Mouse (Mus musculus): ENCODE measurements around the gene Lrmda. TPM values are rescaled to one million over a fixed set of nuclear protein-coding genes. Genes with fewer than 3 reads are reported as not detected.

Gene Lrmda
- polyA plus RNA-seq, 1 experiment from 2014 or later = 0.23 TPM

GRCm38 (mm10) chr14:22367615-22368014, 348.1 kb downstream of the Lrmda start:
- 93% methylated on average over 4 of the region's 4 CpGs for WGBS

GRCm38 (mm10) chr14:22371136-22371535, 351.6 kb downstream of the Lrmda start:
- WGBS = 85% methylated on average over 8 of the region's 8 CpGs
- no peak overlapping the region for H3K4me2 ChIP-seq (replicated peaks)

More at GRCm38 (mm10) chr14:22367615-22368014, 348.1 kb downstream of the Lrmda start:
- H3K27ac ChIP-seq = no peak overlapping the region
- ATAC-seq = no peak
- H3K9me3 ChIP-seq = no peaks in the 10 kb centered on the region
- H3K4me1 ChIP-seq (replicated peaks) = peaks cover 3% of the 10 kb centered on the region; the same call in 1 of the 2 replicates
- no peak overlapping the region for H3K4me3 ChIP-seq (replicated peaks)
- H3K36me3 ChIP-seq = no peaks in the 10 kb centered on the region
- no peaks in the 10 kb centered on the region for H3K27me3 ChIP-seq
- H3K4me2 ChIP-seq (replicated peaks) = no peak overlapping the region
- H3K9ac ChIP-seq (replicated peaks) = no peak overlapping the region

GRCm38 (mm10) chr14:22372666-22373360, 353.3 kb downstream of the Lrmda start:
- H3K27ac ChIP-seq = no peak overlapping the region
- H3K4me2 ChIP-seq (replicated peaks) = no peak overlapping the region
- H3K4me3 ChIP-seq (replicated peaks) = no peak overlapping the region
- no peaks in the 10 kb centered on the region for H3K27me3 ChIP-seq
- no peaks in the 10 kb centered on the region for H3K4me1 ChIP-seq (replicated peaks)
- 90% methylated on average over 9 of the region's 9 CpGs for WGBS
- no peak overlapping the region for H3K9ac ChIP-seq (replicated peaks)
- H3K9me3 ChIP-seq = no peaks in the 10 kb centered on the region
- no peaks in the 10 kb centered on the region for H3K36me3 ChIP-seq
- no peak for ATAC-seq

More at GRCm38 (mm10) chr14:22371136-22371535, 351.6 kb downstream of the Lrmda start:
- no peak for ATAC-seq
- H3K9ac ChIP-seq (replicated peaks) = no peak overlapping the region
- no peak overlapping the region for H3K4me3 ChIP-seq (replicated peaks)
- H3K36me3 ChIP-seq = no peaks in the 10 kb centered on the region
- H3K27me3 ChIP-seq = no peaks in the 10 kb centered on the region
- no peak overlapping the region for H3K27ac ChIP-seq
- no peaks in the 10 kb centered on the region for H3K9me3 ChIP-seq
- H3K4me1 ChIP-seq (replicated peaks) = no peaks in the 10 kb centered on the region

- Histone ChIP-seq H3K4me2 (replicated peaks) (no peak overlapping the region), H3K4me3 (replicated peaks) (no peak overlapping the region), H3K27ac (no peak overlapping the region), H3K9ac (replicated peaks) (no peak overlapping the region), H3K4me1 (replicated peaks) (no peaks in the 10 kb centered on the region), H3K27me3 (no peaks in the 10 kb centered on the region), H3K9me3 (no peaks in the 10 kb centered on the region), H3K36me3 (no peaks in the 10 kb centered on the region)
- 85% methylated on average over 3 of the region's 3 CpGs for WGBS
- no peak for ATAC-seq
Measured at GRCm38 (mm10) chr14:22373361-22373745, 353.8 kb downstream of the Lrmda start.

GRCm38 (mm10) chr14:22377148-22377547, 357.6 kb downstream of the Lrmda start:
- ATAC-seq = no peak
- H3K9ac ChIP-seq (replicated peaks) = no peak overlapping the region
- no peak overlapping the region for H3K27ac ChIP-seq
- no peaks in the 10 kb centered on the region for H3K36me3 ChIP-seq
- WGBS = 92% methylated on average over 1 of the region's 1 CpGs
- H3K4me2 ChIP-seq (replicated peaks) = no peak overlapping the region
- H3K27me3 ChIP-seq = no peaks in the 10 kb centered on the region
- H3K4me3 ChIP-seq (replicated peaks) = no peak overlapping the region
- no peaks in the 10 kb centered on the region for H3K9me3 ChIP-seq
- no peaks in the 10 kb centered on the region for H3K4me1 ChIP-seq (replicated peaks)

- 88% methylated on average over 4 of the region's 4 CpGs for WGBS
- H3K4me1 ChIP-seq (replicated peaks) = no peaks in the 10 kb centered on the region
- ATAC-seq = no peak
- no peak overlapping the region for H3K4me2 ChIP-seq (replicated peaks)
- H3K9ac ChIP-seq (replicated peaks) = no peak overlapping the region
- H3K27me3 ChIP-seq = no peaks in the 10 kb centered on the region
- no peaks in the 10 kb centered on the region for H3K9me3 ChIP-seq
- H3K36me3 ChIP-seq = no peaks in the 10 kb centered on the region
- no peak overlapping the region for H3K4me3 ChIP-seq (replicated peaks)
- no peak overlapping the region for H3K27ac ChIP-seq
Measured at GRCm38 (mm10) chr14:22382101-22382500, 362.6 kb downstream of the Lrmda start.

GRCm38 (mm10) chr14:22393616-22394015, 374.1 kb downstream of the Lrmda start:
- Histone ChIP-seq H3K4me2 (replicated peaks) (no peak overlapping the region), H3K4me3 (replicated peaks) (no peak overlapping the region), H3K36me3 (no peaks in the 10 kb centered on the region), H3K4me1 (replicated peaks) (no peaks in the 10 kb centered on the region), H3K9me3 (no peaks in the 10 kb centered on the region), H3K27me3 (no peaks in the 10 kb centered on the region), H3K27ac (no peak overlapping the region), H3K9ac (replicated peaks) (no peak overlapping the region)
- WGBS = 85% methylated on average over 10 of the region's 10 CpGs
- no peak for ATAC-seq

- no peak overlapping the region for H3K9ac ChIP-seq (replicated peaks)
- H3K4me2 ChIP-seq (replicated peaks) = no peak overlapping the region
- WGBS = 48% methylated on average over 4 of the region's 4 CpGs
- H3K9me3 ChIP-seq = no peaks in the 10 kb centered on the region
- H3K36me3 ChIP-seq = no peaks in the 10 kb centered on the region
- no peak for ATAC-seq
- no peak overlapping the region for H3K4me3 ChIP-seq (replicated peaks)
- H3K27me3 ChIP-seq = no peaks in the 10 kb centered on the region
- peak overlapping the region; percentile 31 for H3K27ac ChIP-seq
- H3K4me1 ChIP-seq (replicated peaks) = peaks cover 10% of the 10 kb centered on the region
Measured at GRCm38 (mm10) chr14:22402411-22402810, 382.9 kb downstream of the Lrmda start.

GRCm38 (mm10) chr14:22406623-22407022, 387.1 kb downstream of the Lrmda start:
- H3K4me3 ChIP-seq (replicated peaks) = no peak overlapping the region
- no peak for ATAC-seq
- H3K4me2 ChIP-seq (replicated peaks) = no peak overlapping the region
- H3K36me3 ChIP-seq = no peaks in the 10 kb centered on the region
- WGBS = 86% methylated on average over 5 of the region's 5 CpGs
- H3K9me3 ChIP-seq = no peaks in the 10 kb centered on the region
- peaks cover 10% of the 10 kb centered on the region for H3K4me1 ChIP-seq (replicated peaks)
- no peak overlapping the region for H3K9ac ChIP-seq (replicated peaks)
- H3K27ac ChIP-seq = no peak overlapping the region
- H3K27me3 ChIP-seq = no peaks in the 10 kb centered on the region

- whole genome bisulfite sequencing = 89% methylated on average over 1 of the region's 1 CpGs
- no peak for ATAC-seq
- H3K27ac ChIP-seq = no peak overlapping the region
Measured at GRCm38 (mm10) chr14:22410826-22411225, 391.3 kb downstream of the Lrmda start.

GRCm38 (mm10) chr14:22413220-22413619, 393.7 kb downstream of the Lrmda start:
- Histone ChIP-seq H3K36me3 (no peaks in the 10 kb centered on the region), H3K4me2 (replicated peaks) (no peak overlapping the region), H3K4me1 (replicated peaks) (no peaks in the 10 kb centered on the region), H3K4me3 (replicated peaks) (no peak overlapping the region), H3K9ac (replicated peaks) (no peak overlapping the region), H3K27me3 (no peaks in the 10 kb centered on the region), H3K27ac (no peak overlapping the region), H3K9me3 (no peaks in the 10 kb centered on the region; the same call in 1 of the 2 replicates)
- WGBS = 86% methylated on average over 7 of the region's 7 CpGs
- ATAC-seq = no peak

More at GRCm38 (mm10) chr14:22410826-22411225, 391.3 kb downstream of the Lrmda start:
- no peaks in the 10 kb centered on the region for H3K9me3 ChIP-seq
- no peak overlapping the region for H3K4me2 ChIP-seq (replicated peaks)
- no peaks in the 10 kb centered on the region for H3K4me1 ChIP-seq (replicated peaks)
- no peak overlapping the region for H3K4me3 ChIP-seq (replicated peaks)
- H3K9ac ChIP-seq (replicated peaks) = no peak overlapping the region
- no peaks in the 10 kb centered on the region for H3K27me3 ChIP-seq
- H3K36me3 ChIP-seq = no peaks in the 10 kb centered on the region

GRCm38 (mm10) chr14:22417706-22418105, 398.2 kb downstream of the Lrmda start:
- Histone ChIP-seq H3K27me3 (no peaks in the 10 kb centered on the region), H3K36me3 (no peaks in the 10 kb centered on the region), H3K27ac (no peak overlapping the region), H3K9me3 (no peaks in the 10 kb centered on the region; the same call in 1 of the 2 replicates), H3K4me2 (replicated peaks) (no peak overlapping the region), H3K4me3 (replicated peaks) (no peak overlapping the region), H3K9ac (replicated peaks) (no peak overlapping the region), H3K4me1 (replicated peaks) (no peaks in the 10 kb centered on the region)
- 91% methylated on average over 3 of the region's 3 CpGs for WGBS
- ATAC-seq = no peak

GRCm38 (mm10) chr14:22421668-22422067, 402.2 kb downstream of the Lrmda start:
- Histone ChIP-seq H3K27ac (no peak overlapping the region), H3K36me3 (no peaks in the 10 kb centered on the region), H3K4me1 (replicated peaks) (no peaks in the 10 kb centered on the region), H3K4me2 (replicated peaks) (no peak overlapping the region), H3K9me3 (no peaks in the 10 kb centered on the region; the same call in 1 of the 2 replicates), H3K27me3 (no peaks in the 10 kb centered on the region), H3K9ac (replicated peaks) (no peak overlapping the region), H3K4me3 (replicated peaks) (no peak overlapping the region)
- ATAC-seq = no peak
- WGBS = 90% methylated on average over 4 of the region's 4 CpGs
